Mouse (Mus musculus) hindbrain, embryonic 16.5 days (tissue): ENCODE measurements around the gene Gm9918. TPM values are rescaled to one million over a fixed set of nuclear protein-coding genes. Genes with fewer than 3 reads are reported as not detected.
"Not testable (repeated sequence)": the region's sequence is repeated elsewhere in the genome, so short reads cannot be mapped to it uniquely, and the experiment has no call there.

ENCODE experiments used
- ATAC-seq: fragments of 200-750 bp; cut with Nextera tagmentation; 2 replicates; pipeline ENCODE4 v1.8.0; 2017; ENCODE audit warnings: moderate TSS enrichment, moderate library complexity
- H3K27ac ChIP-seq: fragments of 300-500 bp; sonication (generic); 2 replicates; pipeline ENCODE4 v1.5.1; 2014; ENCODE audit warnings: low read depth, mild to moderate bottlenecking, control low read depth, low read length, moderate library complexity
- H3K27me3 ChIP-seq: fragments of 300-500 bp; sonication (generic); replicated peaks from 2 replicates; pipeline ENCODE4 v1.6.1; 2014; ENCODE audit warnings: low read length; ENCODE audit not compliant: control insufficient read depth, insufficient read depth
- H3K36me3 ChIP-seq: fragments of 300-500 bp; sonication (generic); 2 replicates; pipeline ENCODE4 v1.6.1; 2014; ENCODE audit warnings: mild to moderate bottlenecking, low read length, moderate library complexity, mixed read lengths; ENCODE audit not compliant: control insufficient read depth, insufficient read depth
- H3K4me1 ChIP-seq: fragments of 300-500 bp; sonication (generic); 2 replicates; pipeline ENCODE4 v1.6.1; 2014; ENCODE audit warnings: low read depth, low read length; ENCODE audit not compliant: control insufficient read depth, insufficient read depth
- H3K4me2 ChIP-seq: fragments of 300-500 bp; sonication (generic); 2 replicates; pipeline ENCODE4 v1.6.1; 2014; ENCODE audit warnings: mild to moderate bottlenecking, low read length, control low read depth, moderate library complexity
- H3K4me3 ChIP-seq: fragments of 300-500 bp; sonication (generic); 2 replicates; pipeline ENCODE4 v1.5.1; 2014; ENCODE audit warnings: mild to moderate bottlenecking, low read length, control low read depth, moderate library complexity
- H3K9ac ChIP-seq: fragments of 300-500 bp; sonication (generic); 2 replicates; pipeline ENCODE4 v1.6.1; 2014; ENCODE audit warnings: low read depth, mild to moderate bottlenecking, control low read depth, low read length, moderate library complexity
- H3K9me3 ChIP-seq: fragments of 300-500 bp; sonication (generic); 2 replicates; pipeline ENCODE4 v1.6.1; 2014; ENCODE audit warnings: mild to moderate bottlenecking, low read length, moderate library complexity; ENCODE audit not compliant: control insufficient read depth
- WGBS: fragments of 180-500 bp; shearing (Covaris S2); extraction: QIAGEN DNeasy Blood & Tissue Kit; methylation state at CpG from one replicate; pipeline ENCODE4 v1.1.7; 2014; 5-methylcytosine and 5-hydroxymethylcytosine counted together
- polyA plus RNA-seq: library from polyadenylated mRNA; unstranded; fragments of >200 nt; fragmentation: Nextera tagmentation; extraction: Ambion mirVana; gene quantifications from 2 replicates; pipeline ENCODE4 v1.2.1, GENCODE M21; 2015

The Gm9918 gene
- 0.06 and 0.14 TPM in 2 replicates for polyA plus RNA-seq

- Histone ChIP-seq H3K9me3 (no peaks in the 10 kb centered on the region), H3K27me3 (peaks cover 12% of the 10 kb centered on the region), H3K27ac (no peak within 1 kb of the TSS), H3K9ac (peak within 1 kb of the TSS; percentile 5; the same call in 1 of the 2 replicates), H3K4me1 (no peaks in the 10 kb centered on the region), H3K4me2 (peak within 1 kb of the TSS; percentile 22), H3K4me3 (no peak within 1 kb of the TSS), H3K36me3 (no peaks in the 10 kb centered on the region)
- whole genome bisulfite sequencing, result 9% methylated on average over 20 of the region's 21 CpGs
- no peak for ATAC-seq
These were observed at the start of gene Gm9918 for GRCm38 (mm10) chr15:102270274-102270960. Gene Gm9918 (plus strand): TSS chr15:102270563.

GRCm38 (mm10) chr15:102222386-102222785 lies 48.0 kb upstream of the Gm9918 start:
- no peak overlapping the region for H3K4me3 ChIP-seq
- H3K9me3 ChIP-seq, result no peaks in the 10 kb centered on the region
- WGBS, result 56% methylated on average over 10 of the region's 10 CpGs
- H3K4me1 ChIP-seq, result peaks cover 8% of the 10 kb centered on the region
- H3K36me3 ChIP-seq, result no peaks in the 10 kb centered on the region; the same call in 1 of the 2 replicates
- H3K4me2 ChIP-seq, result no peak overlapping the region
- no peak for ATAC-seq
- no peak overlapping the region for H3K9ac ChIP-seq
- H3K27ac ChIP-seq, result no peak overlapping the region
- peaks cover 9% of the 10 kb centered on the region for H3K27me3 ChIP-seq

GRCm38 (mm10) chr15:102224186-102224991 lies 46.0 kb upstream of the Gm9918 start:
- Histone ChIP-seq H3K4me1 (peaks cover 8% of the 10 kb centered on the region), H3K9ac (peak overlapping the region; percentile 69), H3K9me3 (no peaks in the 10 kb centered on the region), H3K27ac (no peak overlapping the region), H3K27me3 (peaks cover 9% of the 10 kb centered on the region), H3K4me3 (peak overlapping the region; percentile 50), H3K4me2 (peak overlapping the region; percentile 94), H3K36me3 (no peaks in the 10 kb centered on the region)
- 2% methylated on average over 43 of the region's 43 CpGs for WGBS
- peak; percentile 90 for ATAC-seq

GRCm38 (mm10) chr15:102224992-102225617 lies 45.3 kb upstream of the Gm9918 start:
- Histone ChIP-seq H3K4me2 (peak overlapping the region; percentile 94), H3K4me3 (peak overlapping the region; percentile 50), H3K4me1 (peaks cover 8% of the 10 kb centered on the region), H3K36me3 (no peaks in the 10 kb centered on the region), H3K27me3 (peaks cover 9% of the 10 kb centered on the region), H3K27ac (no peak overlapping the region), H3K9me3 (no peaks in the 10 kb centered on the region), H3K9ac (peak overlapping the region; percentile 69; the same call in 1 of the 2 replicates)
- no peak for ATAC-seq
- WGBS, result 12% methylated on average over 21 of the region's 21 CpGs

- H3K36me3 ChIP-seq, H3K4me2 ChIP-seq, H3K9me3 ChIP-seq, H3K4me3 ChIP-seq, H3K27me3 ChIP-seq, H3K4me1 ChIP-seq, H3K9ac ChIP-seq, H3K27ac ChIP-seq, ATAC-seq: not testable (repeated sequence)
- WGBS, result 71% methylated on average over 6 of the region's 6 CpGs
These were observed 44.7 kb upstream of the Gm9918 start for GRCm38 (mm10) chr15:102225619-102226018.

- Histone ChIP-seq H3K27me3 (no peaks in the 10 kb centered on the region), H3K4me2 (no peak overlapping the region), H3K27ac (no peak overlapping the region), H3K4me1 (no peaks in the 10 kb centered on the region), H3K4me3 (no peak overlapping the region), H3K9me3 (no peaks in the 10 kb centered on the region), H3K36me3 (no peaks in the 10 kb centered on the region), H3K9ac (no peak overlapping the region)
- no peak for ATAC-seq
- 84% methylated on average over 17 of the region's 17 CpGs for WGBS
These were observed 39.7 kb upstream of the Gm9918 start for GRCm38 (mm10) chr15:102230408-102231321.

- H3K9ac ChIP-seq, result no peak within 1 kb of the TSS
- no peak for ATAC-seq
- WGBS, result 59% methylated on average over 6 of the region's 6 CpGs
These were observed 38.6 kb upstream of the Gm9918 start, which contains the start of gene Itgb7 for GRCm38 (mm10) chr15:102231748-102232147. Gene Itgb7 (minus strand): TSS chr15:102231944.

GRCm38 (mm10) chr15:102232764-102233163 lies 37.6 kb upstream of the Gm9918 start:
- Histone ChIP-seq H3K9me3 (no peaks in the 10 kb centered on the region), H3K9ac (no peak overlapping the region), H3K27me3 (no peaks in the 10 kb centered on the region), H3K27ac (no peak overlapping the region), H3K4me3 (no peak overlapping the region), H3K4me1 (no peaks in the 10 kb centered on the region), H3K4me2 (no peak overlapping the region), H3K36me3 (no peaks in the 10 kb centered on the region)
- no peak for ATAC-seq
- WGBS, result 89% methylated on average over 7 of the region's 7 CpGs

More at GRCm38 (mm10) chr15:102231748-102232147, 38.6 kb upstream of the Gm9918 start, which contains the start of gene Itgb7:
- Histone ChIP-seq H3K4me2 (no peak within 1 kb of the TSS), H3K27ac (no peak within 1 kb of the TSS), H3K27me3 (no peaks in the 10 kb centered on the region), H3K4me3 (no peak within 1 kb of the TSS), H3K4me1 (no peaks in the 10 kb centered on the region), H3K9me3 (no peaks in the 10 kb centered on the region), H3K36me3 (no peaks in the 10 kb centered on the region)
